Mouse (Mus musculus): ENCODE measurements around the gene Abhd12b. TPM values are rescaled to one million over a fixed set of nuclear protein-coding genes. Genes with fewer than 3 reads are reported as not detected.

The Abhd12b gene
- polyA plus RNA-seq, 1 experiment: not detected

GRCm38 (mm10) chr12:70195426-70195825 is 41.5 kb downstream of the Abhd12b start:
- Histone ChIP-seq H3K27ac (ENCODE audit: insufficient read depth, low read length) (no peak overlapping the region), H3K4me1 (ENCODE audit: control insufficient read depth, insufficient read depth, low read length) (peaks cover 4% of the 10 kb centered on the region; the same call in 1 of the 2 replicates), H3K27me3 (ENCODE audit: control insufficient read depth, insufficient read depth, low read length) (no peaks in the 10 kb centered on the region; the same call in 1 of the 2 replicates), H3K4me3 (replicated peaks; ENCODE audit: insufficient read depth, low read depth, low read length) (no peak overlapping the region)
- DNase-seq: no peak
- TF ChIP-seq POLR2A (IDR thresholded peaks at IDR 0.05; ENCODE audit: borderline replicate concordance, insufficient read depth, low read length) (no peak), CTCF (IDR thresholded peaks at IDR 0.05; ENCODE audit: borderline replicate concordance, insufficient read depth, low read depth, low read length) (no peak)
- WGBS: 98% methylated on average over 6 of the region's 6 CpGs

- no peak for TF ChIP-seq POLR2A (IDR thresholded peaks at IDR 0.05; ENCODE audit: borderline replicate concordance, insufficient read depth, low read length)
- no peak for TF ChIP-seq CTCF (IDR thresholded peaks at IDR 0.05; ENCODE audit: borderline replicate concordance, insufficient read depth, low read depth, low read length)
- Histone ChIP-seq H3K27ac (ENCODE audit: insufficient read depth, low read length) (no peak overlapping the region), H3K4me3 (replicated peaks; ENCODE audit: insufficient read depth, low read depth, low read length) (no peak overlapping the region), H3K27me3 (ENCODE audit: control insufficient read depth, insufficient read depth, low read length) (no peaks in the 10 kb centered on the region; the same call in 1 of the 2 replicates), H3K4me1 (ENCODE audit: control insufficient read depth, insufficient read depth, low read length) (peaks cover 4% of the 10 kb centered on the region; the same call in 1 of the 2 replicates)
- WGBS: 38% methylated on average over 5 of the region's 5 CpGs
- no peak for DNase-seq
Measured at GRCm38 (mm10) chr12:70196341-70196740, 42.4 kb downstream of the Abhd12b start.

DNA sequence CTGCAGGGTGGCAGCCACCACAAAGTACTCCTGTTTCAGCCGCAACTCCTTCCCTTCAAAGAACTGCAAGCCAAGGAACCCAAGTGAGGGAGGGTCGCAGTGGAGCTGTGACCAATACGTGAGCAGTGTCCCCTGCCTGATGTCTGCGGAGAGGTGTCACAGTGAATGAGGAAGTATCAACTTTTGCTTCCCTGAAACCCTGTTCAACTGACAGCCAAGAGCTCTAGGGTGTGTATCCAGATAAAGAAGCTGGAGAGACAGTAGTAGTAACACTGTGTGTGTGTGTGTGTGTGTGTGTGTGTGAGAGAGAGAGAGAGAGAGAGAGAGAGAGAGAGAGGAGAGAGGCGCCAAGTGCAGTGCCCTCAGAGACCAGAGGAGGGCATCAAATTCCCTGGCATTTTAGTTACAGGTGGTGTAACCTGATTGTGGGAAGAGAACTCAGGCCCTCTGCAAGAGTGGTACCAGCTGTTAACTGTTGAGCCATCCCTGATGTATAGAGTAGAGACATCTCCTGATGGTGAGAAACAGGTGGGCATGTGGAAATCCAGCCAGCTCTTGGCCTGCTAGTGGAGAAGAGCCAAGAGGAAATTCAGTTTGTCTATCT is 48.1 kb downstream of the Abhd12b start:
- 89% methylated on average over 5 of the region's 5 CpGs for WGBS
- Histone ChIP-seq H3K4me1 (ENCODE audit: control insufficient read depth, insufficient read depth, low read length) (no peaks in the 10 kb centered on the region), H3K27ac (ENCODE audit: insufficient read depth, low read length) (no peak overlapping the region), H3K27me3 (ENCODE audit: control insufficient read depth, insufficient read depth, low read length) (no peaks in the 10 kb centered on the region), H3K4me3 (replicated peaks; ENCODE audit: insufficient read depth, low read depth, low read length) (no peak overlapping the region)
- TF ChIP-seq POLR2A (IDR thresholded peaks at IDR 0.05; ENCODE audit: borderline replicate concordance, insufficient read depth, low read length) (no peak), CTCF (IDR thresholded peaks at IDR 0.05; ENCODE audit: borderline replicate concordance, insufficient read depth, low read depth, low read length) (no peak)
- no peak for DNase-seq

GRCm38 (mm10) chr12:70204433-70204832 is 50.5 kb downstream of the Abhd12b start:
- no peak overlapping the region for H3K4me3 ChIP-seq (replicated peaks; ENCODE audit: insufficient read depth, low read depth, low read length)
- no peaks in the 10 kb centered on the region for H3K4me1 ChIP-seq (ENCODE audit: control insufficient read depth, insufficient read depth, low read length)
- no peak overlapping the region for H3K27ac ChIP-seq (ENCODE audit: insufficient read depth, low read length)
- no peaks in the 10 kb centered on the region for H3K27me3 ChIP-seq (ENCODE audit: control insufficient read depth, insufficient read depth, low read length)
- WGBS: 84% methylated on average over 8 of the region's 8 CpGs
- no peak for DNase-seq
- no peak for TF ChIP-seq POLR2A (IDR thresholded peaks at IDR 0.05; ENCODE audit: borderline replicate concordance, insufficient read depth, low read length)
- TF ChIP-seq CTCF (IDR thresholded peaks at IDR 0.05; ENCODE audit: borderline replicate concordance, insufficient read depth, low read depth, low read length): no peak

- TF ChIP-seq CTCF (IDR thresholded peaks at IDR 0.05; ENCODE audit: borderline replicate concordance, insufficient read depth, low read depth, low read length): no peak
- no peak for TF ChIP-seq POLR2A (IDR thresholded peaks at IDR 0.05; ENCODE audit: borderline replicate concordance, insufficient read depth, low read length)
- H3K4me3 ChIP-seq (replicated peaks; ENCODE audit: insufficient read depth, low read depth, low read length): no peak overlapping the region
- H3K27me3 ChIP-seq (ENCODE audit: control insufficient read depth, insufficient read depth, low read length): no peaks in the 10 kb centered on the region
- peaks cover 4% of the 10 kb centered on the region for H3K4me1 ChIP-seq (ENCODE audit: control insufficient read depth, insufficient read depth, low read length)
- DNase-seq: no peak
- 73% methylated on average over 5 of the region's 5 CpGs for WGBS
- no peak overlapping the region for H3K27ac ChIP-seq (ENCODE audit: insufficient read depth, low read length)
Measured at GRCm38 (mm10) chr12:70208214-70208613, 54.3 kb downstream of the Abhd12b start.

- no peak for TF ChIP-seq POLR2A (IDR thresholded peaks at IDR 0.05; ENCODE audit: borderline replicate concordance, insufficient read depth, low read length)
- TF ChIP-seq CTCF (IDR thresholded peaks at IDR 0.05; ENCODE audit: borderline replicate concordance, insufficient read depth, low read depth, low read length): no peak
- no peak overlapping the region for H3K4me3 ChIP-seq (replicated peaks; ENCODE audit: insufficient read depth, low read depth, low read length)
- WGBS: 7% methylated on average over 4 of the region's 4 CpGs
- H3K27ac ChIP-seq (ENCODE audit: insufficient read depth, low read length): no peak overlapping the region
- DNase-seq: peak; percentile 24 to 47
- H3K4me1 ChIP-seq (ENCODE audit: control insufficient read depth, insufficient read depth, low read length): peaks cover 4% of the 10 kb centered on the region
- H3K27me3 ChIP-seq (ENCODE audit: control insufficient read depth, insufficient read depth, low read length): no peaks in the 10 kb centered on the region; the same call in 1 of the 2 replicates
Measured at GRCm38 (mm10) chr12:70212501-70212900, 58.6 kb downstream of the Abhd12b start.

- whole genome bisulfite sequencing: 91% methylated on average over 6 of the region's 6 CpGs
Measured at GRCm38 (mm10) chr12:70213601-70214000, 59.7 kb downstream of the Abhd12b start.

DNA sequence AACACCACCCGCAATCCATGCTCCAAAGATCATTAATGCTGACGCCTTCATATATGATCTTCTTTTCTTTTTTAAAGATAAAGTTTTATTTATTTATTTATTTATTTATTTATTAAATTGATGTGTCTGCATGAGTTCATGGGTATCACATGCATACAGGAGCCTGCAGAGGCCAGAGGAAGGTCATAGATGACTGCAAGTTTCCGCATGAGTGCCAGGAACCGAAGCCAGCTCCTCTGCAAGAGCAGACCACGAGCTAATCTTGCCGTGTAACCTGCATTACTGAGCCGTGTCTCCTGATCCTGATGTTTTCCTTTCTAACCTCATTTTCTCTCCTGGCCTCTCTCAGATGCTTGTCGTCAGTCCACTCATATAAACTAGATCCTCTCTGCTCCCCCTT is 60.3 kb downstream of the Abhd12b start:
- 82% methylated on average over 8 of the region's 8 CpGs for WGBS
- no peak overlapping the region for H3K27ac ChIP-seq (ENCODE audit: insufficient read depth, low read length)

More at GRCm38 (mm10) chr12:70213601-70214000, 59.7 kb downstream of the Abhd12b start:
- TF ChIP-seq CTCF (IDR thresholded peaks at IDR 0.05; ENCODE audit: borderline replicate concordance, insufficient read depth, low read depth, low read length): no peak
- TF ChIP-seq POLR2A (IDR thresholded peaks at IDR 0.05; ENCODE audit: borderline replicate concordance, insufficient read depth, low read length): no peak
- H3K27me3 ChIP-seq (ENCODE audit: control insufficient read depth, insufficient read depth, low read length): no peaks in the 10 kb centered on the region; the same call in 1 of the 2 replicates
- H3K4me3 ChIP-seq (replicated peaks; ENCODE audit: insufficient read depth, low read depth, low read length): no peak overlapping the region
- H3K4me1 ChIP-seq (ENCODE audit: control insufficient read depth, insufficient read depth, low read length): peaks cover 4% of the 10 kb centered on the region
- no peak overlapping the region for H3K27ac ChIP-seq (ENCODE audit: insufficient read depth, low read length)
- DNase-seq: no peak

More for the DNA sequence above, 60.3 kb downstream of the Abhd12b start:
- no peaks in the 10 kb centered on the region; the same call in 1 of the 2 replicates for H3K27me3 ChIP-seq (ENCODE audit: control insufficient read depth, insufficient read depth, low read length)
- H3K4me1 ChIP-seq (ENCODE audit: control insufficient read depth, insufficient read depth, low read length): peaks cover 4% of the 10 kb centered on the region
- no peak for TF ChIP-seq CTCF (IDR thresholded peaks at IDR 0.05; ENCODE audit: borderline replicate concordance, insufficient read depth, low read depth, low read length)
- no peak for TF ChIP-seq POLR2A (IDR thresholded peaks at IDR 0.05; ENCODE audit: borderline replicate concordance, insufficient read depth, low read length)
- no peak overlapping the region for H3K4me3 ChIP-seq (replicated peaks; ENCODE audit: insufficient read depth, low read depth, low read length)
- no peak for DNase-seq
